Mouse (Mus musculus): ENCODE results near the gene Rasl2-9.

DNA sequence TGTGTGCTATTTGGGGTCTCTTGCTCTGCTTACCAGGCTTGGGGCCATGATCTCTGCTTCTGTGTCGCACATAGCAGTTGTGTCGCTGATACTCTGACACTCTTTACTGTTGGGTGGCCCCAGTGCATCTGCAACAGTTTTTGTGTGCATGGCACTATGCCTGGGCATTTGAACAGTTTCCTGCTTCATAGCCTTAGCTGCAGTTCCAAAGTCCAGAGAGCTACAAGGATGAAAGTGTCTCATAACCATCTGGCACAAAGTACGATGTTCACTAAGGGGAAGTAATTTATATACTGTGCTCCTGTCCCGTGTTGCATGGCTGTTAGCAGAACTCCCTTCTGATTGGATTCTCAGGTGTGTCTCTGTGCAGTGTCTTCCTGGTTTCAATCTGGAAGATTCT is 37.9 kb downstream of the Rasl2-9 start:
- TF ChIP-seq CTCF (IDR thresholded peaks at IDR 0.05; ENCODE audit: low read depth, low read length) (no peak), POLR2A (IDR thresholded peaks at IDR 0.05; ENCODE audit: borderline replicate concordance, low read depth, low read length) (no peak)

All from bone marrow macrophage, adult 2 months (primary cell).